In genomic region chr19:43894070-43894469, GRCm38 (mm10) we compare ENCODE assay signal across 11 mouse cellular contexts. TPM values are rescaled to one million over a fixed set of nuclear protein-coding genes. Genes with fewer than 3 reads are reported as not detected.
A peak's percentile ranks its signal among the peaks of the same experiment; 100 is the strongest.
DNase-seq lines count a peak whose midpoint lies in the region; ATAC-seq and TF ChIP-seq lines count a peak whose summit lies in the region.
"Had no signal": no experiment of that assay in that cellular context is flagged by ENCODE, and none has a peak within 500 bp of the region (broad histone marks: within the 10 kb centered on the region; RNA-seq: fewer than 3 reads in every experiment).

No protein-coding gene starts in this region.

- no peak for TF ChIP-seq CTCF in kidney, postnatal 0 days (IDR thresholded peaks at IDR 0.05; ENCODE audit: low read depth)
- no peak for TF ChIP-seq CTCF in hindbrain, postnatal 0 days (IDR thresholded peaks at IDR 0.05; ENCODE audit: low read depth)

- H3K36me3 ChIP-seq in kidney, postnatal 0 days (ENCODE audit: insufficient read depth, low read length), result 0 out of 2 replicates have a peak, but pooled peaks cover under 1% of the 10 kb centered on the region
- H3K36me3 ChIP-seq in hindbrain, postnatal 0 days (ENCODE audit: insufficient read depth, low read length), result no peaks in the 10 kb centered on the region
- H3K36me3 ChIP-seq: midbrain, embryonic 13.5 days had no signal

- no peak overlapping the region for H3K4me3 ChIP-seq in kidney, postnatal 0 days (replicated peaks; ENCODE audit: low read depth, low read length)
- no peak overlapping the region for H3K4me3 ChIP-seq in hindbrain, postnatal 0 days (ENCODE audit: low read length)
- H3K4me3 ChIP-seq: midbrain, embryonic 13.5 days had no signal

- no peak overlapping the region for H3K27ac ChIP-seq in kidney, postnatal 0 days
- H3K27ac ChIP-seq in hindbrain, postnatal 0 days, result no peak overlapping the region
- H3K27ac ChIP-seq: midbrain, embryonic 13.5 days had no signal

- no peaks in the 10 kb centered on the region for H3K9me3 ChIP-seq in kidney, postnatal 0 days (replicated peaks; ENCODE audit: low read length)
- H3K9me3 ChIP-seq in hindbrain, postnatal 0 days (ENCODE audit: low read length), result no peaks in the 10 kb centered on the region
- H3K9me3 ChIP-seq: midbrain, embryonic 13.5 days had no signal

- no peak overlapping the region for H3K4me2 ChIP-seq in kidney, postnatal 0 days (ENCODE audit: low read length)
- H3K4me2 ChIP-seq in hindbrain, postnatal 0 days (ENCODE audit: low read depth, low read length), result no peak overlapping the region
- H3K4me2 ChIP-seq: midbrain, embryonic 13.5 days had no signal

- peaks cover 4% of the 10 kb centered on the region; the same call in 1 of the 2 replicates for H3K4me1 ChIP-seq in kidney, postnatal 0 days (replicated peaks; ENCODE audit: insufficient read depth, low read length)
- H3K4me1 ChIP-seq in hindbrain, postnatal 0 days (ENCODE audit: insufficient read depth, low read length), result no peaks in the 10 kb centered on the region
- H3K4me1 ChIP-seq: midbrain, embryonic 13.5 days had no signal

- H3K9ac ChIP-seq in kidney, postnatal 0 days (ENCODE audit: low read depth, low read length), result no peak overlapping the region
- H3K9ac ChIP-seq in hindbrain, postnatal 0 days (replicated peaks; ENCODE audit: low read length), result no peak overlapping the region
- H3K9ac ChIP-seq: midbrain, embryonic 13.5 days had no signal

- ATAC-seq in kidney, postnatal 0 days (replicated peaks; ENCODE audit: low FRiP score, low read depth), result no peak
- ATAC-seq in activated CD4-positive, CD25-positive, alpha-beta regulatory T cell, adult 4 months, result no peak
- no peak for ATAC-seq in hindbrain, postnatal 0 days
- ATAC-seq: midbrain, embryonic 13.5 days had no signal

- DNase-seq in kidney, postnatal 0 days (ENCODE audit: low spot score), result peak; percentile 49
- DNase-seq in kidney, postnatal 4 days, result no peak
- DNase-seq in embryo, embryonic 11 days, result peak; percentile 48
- DNase-seq in heart, postnatal 4 days, result peak; percentile 33
- peak; percentile 89 for DNase-seq in skeletal muscle tissue, adult 2 months (ENCODE audit: low read depth, low spot score)
- no peak for DNase-seq in adrenal gland, postnatal 4 days (ENCODE audit: low spot score in 2 of 2)
- no peak for DNase-seq in hindbrain, postnatal 0 days (ENCODE audit: low spot score)
- DNase-seq: kidney, postnatal 36 days; left cerebral cortex, postnatal 4 days had no signal

- H3K27me3 ChIP-seq in kidney, postnatal 0 days (ENCODE audit: insufficient read depth, low read length), result no peaks in the 10 kb centered on the region
- no peaks in the 10 kb centered on the region for H3K27me3 ChIP-seq in hindbrain, postnatal 0 days (ENCODE audit: insufficient read depth, low read length)
- H3K27me3 ChIP-seq: midbrain, embryonic 13.5 days had no signal

- 20% methylated on average over 7 of the region's 7 CpGs for WGBS in kidney, postnatal 0 days
- 21% methylated on average over 7 of the region's 7 CpGs for WGBS in hindbrain, postnatal 0 days

RNA-seq across cellular contexts. Expression of gene Dnmbp, which starts 45.9 kb away (rescaled TPM):
- polyA plus RNA-seq in kidney, postnatal 0 days (2015; fragmentation: Nextera tagmentation; extraction: Ambion mirVana), result 19.2 and 20.7 TPM in 2 replicates
- total RNA-seq in heart, postnatal 4 days (2021), result 10 to 100 TPM; 12.5 to 13.6 TPM
- total RNA-seq in adrenal gland, postnatal 4 days (2021), result 10 to 100 TPM; 22.6 to 23.1 TPM
- polyA plus RNA-seq in activated CD4-positive, CD25-positive, alpha-beta regulatory T cell, adult 4 months (2017; shearing (Covaris generic)), result 1 to 10 TPM; 3.5 to 7.0 TPM
- 12.8 and 13.3 TPM in 2 replicates for total RNA-seq in hindbrain, postnatal 0 days (2014; rRNA removed)
- polyA plus RNA-seq in hindbrain, postnatal 0 days (2015; fragmentation: Nextera tagmentation; extraction: Ambion mirVana), result 6.5 and 7.1 TPM in 2 replicates

Comparison
In these comparisons a context has a peak if more than half of its experiments do, and no peak if none do; other contexts are left out.
1. DNase-seq: peak in kidney, postnatal 0 days (single experiment), embryo, embryonic 11 days (single experiment), heart, postnatal 4 days (single experiment) and skeletal muscle tissue, adult 2 months (single experiment); none in kidney, postnatal 4 days (0 of 2), adrenal gland, postnatal 4 days (0 of 2) and hindbrain, postnatal 0 days (single experiment).